Mouse (Mus musculus) embryonic facial prominence, embryonic 12.5 days (tissue): ENCODE data around the gene Ghr. TPM values are rescaled to one million over a fixed set of nuclear protein-coding genes. Genes with fewer than 3 reads are reported as not detected.

Experiments
- ATAC-seq: fragments of 200-750 bp; cut with Nextera tagmentation; 2 replicates; pipeline ENCODE4 v1.8.0; 2017; ENCODE audit not compliant: insufficient number of reproducible peaks, insufficient read depth, low FRiP score, low TSS enrichment
- H3K27ac ChIP-seq: fragments of 300-500 bp; sonication (generic); 2 replicates; pipeline ENCODE4 v1.5.1; 2016; ENCODE audit warnings: mild to moderate bottlenecking
- H3K27me3 ChIP-seq: fragments of 300-500 bp; sonication (generic); 2 replicates; pipeline ENCODE4 v1.6.1; 2016; ENCODE audit warnings: mild to moderate bottlenecking, moderate library complexity
- H3K36me3 ChIP-seq: fragments of 300-500 bp; sonication (generic); 2 replicates; pipeline ENCODE4 v1.6.1; 2016; ENCODE audit warnings: mild to moderate bottlenecking
- H3K4me1 ChIP-seq: fragments of 300-500 bp; sonication (generic); 2 replicates; pipeline ENCODE4 v1.6.1; 2016
- H3K4me2 ChIP-seq: fragments of 300-500 bp; sonication (generic); replicated peaks from 2 replicates; pipeline ENCODE4 v1.6.1; 2016; ENCODE audit warnings: mild to moderate bottlenecking, moderate library complexity
- H3K4me3 ChIP-seq: fragments of 300-500 bp; sonication (generic); 2 replicates; pipeline ENCODE4 v1.5.1; 2016; ENCODE audit warnings: mild to moderate bottlenecking
- H3K9ac ChIP-seq: fragments of 300-500 bp; sonication (generic); 2 replicates; pipeline ENCODE4 v1.6.1; 2016; ENCODE audit warnings: mild to moderate bottlenecking, moderate library complexity
- H3K9me3 ChIP-seq: fragments of 300-500 bp; sonication (generic); 2 replicates; pipeline ENCODE4 v1.6.1; 2016; ENCODE audit warnings: mild to moderate bottlenecking, moderate library complexity
- WGBS: fragments of 180-500 bp; shearing (Covaris S2); methylation state at CpG from one replicate; pipeline ENCODE4 v1.1.7; 2016; 5-methylcytosine and 5-hydroxymethylcytosine counted together
- polyA plus RNA-seq: library from polyadenylated mRNA; unstranded; fragments of >200 nt; fragmentation: Nextera tagmentation; extraction: Ambion mirVana; gene quantifications from 2 replicates; pipeline ENCODE4 v1.2.1, GENCODE M21; 2016

The Ghr gene
- polyA plus RNA-seq, 1 experiment from 2014 or later, result 44.6 TPM

- Histone ChIP-seq H3K27me3 (no peaks in the 10 kb centered on the region), H3K9ac (no peak overlapping the region), H3K9me3 (no peaks in the 10 kb centered on the region), H3K4me1 (peaks cover 4% of the 10 kb centered on the region; the same call in 1 of the 2 replicates), H3K4me2 (no peak overlapping the region), H3K36me3 (no peaks in the 10 kb centered on the region), H3K27ac (no peak overlapping the region), H3K4me3 (no peak overlapping the region)
- no peak for ATAC-seq
- WGBS, result 80% methylated on average over 1 of the region's 1 CpGs
Observed at GRCm38 (mm10) chr15:3512380-3512779, 70.9 kb downstream of the Ghr start.

GRCm38 (mm10) chr15:3511639-3512171 lies 71.6 kb downstream of the Ghr start:
- Histone ChIP-seq H3K9me3 (no peaks in the 10 kb centered on the region), H3K4me3 (no peak overlapping the region), H3K9ac (no peak overlapping the region), H3K36me3 (no peaks in the 10 kb centered on the region), H3K27ac (no peak overlapping the region), H3K27me3 (no peaks in the 10 kb centered on the region), H3K4me1 (peaks cover 4% of the 10 kb centered on the region; the same call in 1 of the 2 replicates), H3K4me2 (no peak overlapping the region)
- ATAC-seq, result no peak
- 79% methylated on average over 2 of the region's 2 CpGs for WGBS

- Histone ChIP-seq H3K27me3 (no peaks in the 10 kb centered on the region), H3K36me3 (no peaks in the 10 kb centered on the region)
- ATAC-seq, result no peak
Observed at GRCm38 (mm10) chr15:3509089-3509488, 74.2 kb downstream of the Ghr start.

GRCm38 (mm10) chr15:3507329-3507728 lies 76.0 kb downstream of the Ghr start:
- no peak for ATAC-seq
- 94% methylated on average over 2 of the region's 2 CpGs for WGBS
- Histone ChIP-seq H3K4me2 (no peak overlapping the region), H3K27ac (no peak overlapping the region), H3K27me3 (no peaks in the 10 kb centered on the region), H3K36me3 (no peaks in the 10 kb centered on the region), H3K4me3 (no peak overlapping the region), H3K9ac (no peak overlapping the region), H3K9me3 (no peaks in the 10 kb centered on the region), H3K4me1 (peaks cover 4% of the 10 kb centered on the region; the same call in 1 of the 2 replicates)

More at GRCm38 (mm10) chr15:3509089-3509488, 74.2 kb downstream of the Ghr start:
- Histone ChIP-seq H3K4me2 (no peak overlapping the region), H3K9me3 (no peaks in the 10 kb centered on the region), H3K27ac (no peak overlapping the region), H3K4me3 (no peak overlapping the region), H3K9ac (no peak overlapping the region), H3K4me1 (peaks cover 4% of the 10 kb centered on the region; the same call in 1 of the 2 replicates)
- 66% methylated on average over 3 of the region's 3 CpGs for WGBS

GRCm38 (mm10) chr15:3504700-3505099 lies 78.6 kb downstream of the Ghr start:
- Histone ChIP-seq H3K4me1 (peaks cover 4% of the 10 kb centered on the region; the same call in 1 of the 2 replicates), H3K9ac (no peak overlapping the region), H3K9me3 (no peaks in the 10 kb centered on the region), H3K4me3 (no peak overlapping the region), H3K4me2 (no peak overlapping the region), H3K27me3 (no peaks in the 10 kb centered on the region), H3K36me3 (no peaks in the 10 kb centered on the region), H3K27ac (no peak overlapping the region)
- no peak for ATAC-seq
- WGBS, result 82% methylated on average over 5 of the region's 5 CpGs

- Histone ChIP-seq H3K9ac (no peak overlapping the region), H3K9me3 (no peaks in the 10 kb centered on the region), H3K27me3 (no peaks in the 10 kb centered on the region), H3K27ac (no peak overlapping the region), H3K4me3 (no peak overlapping the region), H3K4me1 (no peaks in the 10 kb centered on the region), H3K36me3 (no peaks in the 10 kb centered on the region), H3K4me2 (no peak overlapping the region)
- 72% methylated on average over 3 of the region's 3 CpGs for WGBS
- ATAC-seq, result no peak
Observed at GRCm38 (mm10) chr15:3501683-3502082, 81.6 kb downstream of the Ghr start.

GRCm38 (mm10) chr15:3499020-3499419 lies 84.3 kb downstream of the Ghr start:
- ATAC-seq, result no peak
- no peak overlapping the region for H3K27ac ChIP-seq
- no peaks in the 10 kb centered on the region for H3K36me3 ChIP-seq
- no peak overlapping the region for H3K9ac ChIP-seq
- no peaks in the 10 kb centered on the region for H3K27me3 ChIP-seq
- no peaks in the 10 kb centered on the region for H3K4me1 ChIP-seq
- H3K4me3 ChIP-seq, result no peak overlapping the region
- no peaks in the 10 kb centered on the region for H3K9me3 ChIP-seq
- H3K4me2 ChIP-seq, result no peak overlapping the region
- WGBS, result 92% methylated on average over 1 of the region's 1 CpGs

GRCm38 (mm10) chr15:3497946-3498580 lies 85.2 kb downstream of the Ghr start:
- WGBS, result 82% methylated on average over 9 of the region's 9 CpGs
- ATAC-seq, result no peak
- Histone ChIP-seq H3K9ac (no peak overlapping the region), H3K27ac (no peak overlapping the region), H3K4me3 (no peak overlapping the region), H3K4me1 (no peaks in the 10 kb centered on the region), H3K27me3 (no peaks in the 10 kb centered on the region), H3K9me3 (no peaks in the 10 kb centered on the region), H3K36me3 (no peaks in the 10 kb centered on the region), H3K4me2 (no peak overlapping the region)

GRCm38 (mm10) chr15:3490868-3491267 lies 92.4 kb downstream of the Ghr start:
- Histone ChIP-seq H3K4me1 (no peaks in the 10 kb centered on the region), H3K9ac (no peak overlapping the region), H3K4me2 (no peak overlapping the region), H3K4me3 (no peak overlapping the region), H3K27ac (no peak overlapping the region), H3K36me3 (no peaks in the 10 kb centered on the region), H3K9me3 (no peaks in the 10 kb centered on the region), H3K27me3 (no peaks in the 10 kb centered on the region)
- no peak for ATAC-seq
- 91% methylated on average over 3 of the region's 3 CpGs for WGBS

- Histone ChIP-seq H3K4me1 (no peaks in the 10 kb centered on the region), H3K36me3 (no peaks in the 10 kb centered on the region), H3K27ac (no peak overlapping the region), H3K9ac (no peak overlapping the region), H3K4me3 (no peak overlapping the region), H3K9me3 (no peaks in the 10 kb centered on the region), H3K27me3 (no peaks in the 10 kb centered on the region), H3K4me2 (no peak overlapping the region)
- no peak for ATAC-seq
- 83% methylated on average over 2 of the region's 2 CpGs for WGBS
Observed at GRCm38 (mm10) chr15:3490011-3490410, 93.3 kb downstream of the Ghr start.

- no peak for ATAC-seq
- Histone ChIP-seq H3K9me3 (no peaks in the 10 kb centered on the region), H3K36me3 (no peaks in the 10 kb centered on the region), H3K9ac (no peak overlapping the region), H3K4me1 (no peaks in the 10 kb centered on the region), H3K4me3 (no peak overlapping the region), H3K4me2 (no peak overlapping the region), H3K27ac (no peak overlapping the region), H3K27me3 (no peaks in the 10 kb centered on the region)
Observed at GRCm38 (mm10) chr15:3489180-3489579, 94.1 kb downstream of the Ghr start.

GRCm38 (mm10) chr15:3488601-3489000 lies 94.7 kb downstream of the Ghr start:
- no peaks in the 10 kb centered on the region for H3K27me3 ChIP-seq
- no peak overlapping the region for H3K9ac ChIP-seq
- ATAC-seq, result no peak
- H3K4me2 ChIP-seq, result no peak overlapping the region
- no peaks in the 10 kb centered on the region for H3K4me1 ChIP-seq
- H3K27ac ChIP-seq, result no peak overlapping the region
- no peak overlapping the region for H3K4me3 ChIP-seq
- H3K36me3 ChIP-seq, result no peaks in the 10 kb centered on the region
- 61% methylated on average over 3 of the region's 3 CpGs for WGBS
- no peaks in the 10 kb centered on the region for H3K9me3 ChIP-seq
